Mouse (Mus musculus) left cerebral cortex, adult 6 months (tissue): ENCODE results near the gene Adam30. TPM values are rescaled to one million over a fixed set of nuclear protein-coding genes. Genes with fewer than 3 reads are reported as not detected.

Source experiments
- long read RNA-seq, 2 experiments: library from polyadenylated mRNA; unstranded; transcript quantifications; one replicate each; pipeline ENCODE4 v2.0.0; 2019 to 2020
- polyA plus RNA-seq: library from polyadenylated mRNA; unstranded; fragments of <200 nt; fragmentation: Nextera tagmentation; gene quantifications from 2 replicates; pipeline ENCODE4 v1.2.3, GENCODE M21; 2021

Adam30 gene
- not detected in 2 replicates for polyA plus RNA-seq
- long read RNA-seq, experiment 1 = 0 reads
- long read RNA-seq, experiment 2 = 0 reads

GRCm38 (mm10) chr3:98160330-98160729 lies at the start of gene Adam30:
Gene Adam30, plus strand, starts transcription at chr3:98160630.

Other genes starting within 250 kb of the Adam30 start
- gene Notch2, start 147.1 kb upstream of the Adam30 start, polyA plus RNA-seq = 5.1 and 5.8 TPM in 2 replicates
- not detected in 2 replicates for gene Reg4, start 61.5 kb downstream of the Adam30 start, polyA plus RNA-seq
- 4.3 and 4.9 TPM in 2 replicates for gene Hmgcs2, start 119.8 kb downstream of the Adam30 start, polyA plus RNA-seq
- 124 and 132 TPM in 2 replicates for gene Phgdh, start 179.4 kb downstream of the Adam30 start, polyA plus RNA-seq
- gene Zfp697, start 221.8 kb downstream of the Adam30 start, polyA plus RNA-seq = 9.8 and 10.7 TPM in 2 replicates